Mouse (Mus musculus): ENCODE measurements at regions not wholly inside any gene's neighbourhood (a gene's known extent, or its start where the extent isn't known, plus 50 kb on each side); places are given as distances from the start of the nearest gene placed in this dataset.

- H3K9ac ChIP-seq (replicated peaks; ENCODE audit: low read length): no peak overlapping the region
- no peak overlapping the region for H3K4me2 ChIP-seq (ENCODE audit: low read length)
- no peaks in the 10 kb centered on the region for H3K9me3 ChIP-seq (ENCODE audit: control insufficient read depth, low read length)
- no peak for DNase-seq
- no peak overlapping the region for H3K4me3 ChIP-seq (replicated peaks; ENCODE audit: low read depth, low read length)
- ATAC-seq (ENCODE audit: low FRiP score, low TSS enrichment): no peak
- no peak overlapping the region for H3K27ac ChIP-seq (replicated peaks; ENCODE audit: low read depth, low read length)
- no peaks in the 10 kb centered on the region for H3K27me3 ChIP-seq (ENCODE audit: control insufficient read depth, insufficient read depth, low read length)
- H3K4me1 ChIP-seq (ENCODE audit: control insufficient read depth, insufficient read depth, low read length): no peaks in the 10 kb centered on the region
- no peaks in the 10 kb centered on the region for H3K36me3 ChIP-seq (ENCODE audit: control insufficient read depth, insufficient read depth, low read length)
Observed at GRCm38 (mm10) chr7:95082248-95082647, 1088.8 kb upstream of the Tenm4 start.

- Histone ChIP-seq H3K27ac (replicated peaks; ENCODE audit: low read depth, low read length) (no peak overlapping the region), H3K36me3 (ENCODE audit: control insufficient read depth, insufficient read depth, low read length) (no peaks in the 10 kb centered on the region), H3K9ac (replicated peaks; ENCODE audit: low read length) (no peak overlapping the region), H3K27me3 (ENCODE audit: control insufficient read depth, insufficient read depth, low read length) (no peaks in the 10 kb centered on the region), H3K9me3 (ENCODE audit: control insufficient read depth, low read length) (no peaks in the 10 kb centered on the region), H3K4me1 (ENCODE audit: control insufficient read depth, insufficient read depth, low read length) (no peaks in the 10 kb centered on the region), H3K4me3 (replicated peaks; ENCODE audit: low read depth, low read length) (no peak overlapping the region), H3K4me2 (ENCODE audit: low read length) (no peak overlapping the region)
- no peak for ATAC-seq (ENCODE audit: low FRiP score, low TSS enrichment)
- no peak for DNase-seq
- 78% methylated on average over 2 of the region's 2 CpGs for WGBS
Observed at GRCm38 (mm10) chr7:95084328-95084727, 1086.7 kb upstream of the Tenm4 start.

DNA sequence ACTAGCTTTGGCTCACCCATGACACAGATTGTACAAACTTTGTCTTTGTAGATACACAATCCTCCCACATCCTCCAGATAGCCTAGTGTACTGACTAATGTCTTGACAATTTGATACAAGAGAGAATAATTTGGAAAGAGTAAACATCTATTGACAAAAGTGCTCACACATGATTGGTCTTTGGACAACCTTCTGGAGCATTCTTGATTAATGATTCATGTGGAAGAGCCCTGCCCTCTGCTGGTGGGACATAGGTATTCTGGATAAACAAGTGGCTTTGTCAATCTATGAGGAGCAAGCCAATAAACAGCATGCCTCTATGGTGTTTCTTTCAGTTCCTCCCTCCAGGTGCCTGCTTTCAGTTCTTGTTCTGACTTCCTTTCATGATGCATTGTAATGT is 1079.7 kb upstream of the Tenm4 start:
- Histone ChIP-seq H3K9ac (replicated peaks; ENCODE audit: low read length) (no peak overlapping the region), H3K4me1 (ENCODE audit: control insufficient read depth, insufficient read depth, low read length) (no peaks in the 10 kb centered on the region), H3K4me3 (replicated peaks; ENCODE audit: low read depth, low read length) (no peak overlapping the region), H3K9me3 (ENCODE audit: control insufficient read depth, low read length) (no peaks in the 10 kb centered on the region), H3K4me2 (ENCODE audit: low read length) (no peak overlapping the region), H3K27me3 (ENCODE audit: control insufficient read depth, insufficient read depth, low read length) (no peaks in the 10 kb centered on the region), H3K27ac (replicated peaks; ENCODE audit: low read depth, low read length) (no peak overlapping the region), H3K36me3 (ENCODE audit: control insufficient read depth, insufficient read depth, low read length) (no peaks in the 10 kb centered on the region)
- ATAC-seq (ENCODE audit: low FRiP score, low TSS enrichment) (no peak), DNase-seq (peak; percentile 41)

- H3K27me3 ChIP-seq (ENCODE audit: control insufficient read depth, insufficient read depth, low read length): no peaks in the 10 kb centered on the region
- no peak overlapping the region for H3K9ac ChIP-seq (replicated peaks; ENCODE audit: low read length)
- H3K4me1 ChIP-seq (ENCODE audit: control insufficient read depth, insufficient read depth, low read length): peaks cover 3% of the 10 kb centered on the region; the same call in 1 of the 2 replicates
- no peak overlapping the region for H3K27ac ChIP-seq (replicated peaks; ENCODE audit: low read depth, low read length)
- no peak overlapping the region for H3K4me2 ChIP-seq (ENCODE audit: low read length)
- no peaks in the 10 kb centered on the region for H3K9me3 ChIP-seq (ENCODE audit: control insufficient read depth, low read length)
- WGBS: 38% methylated on average over 4 of the region's 4 CpGs
- ATAC-seq (ENCODE audit: low FRiP score, low TSS enrichment) (0 out of 2 replicates have a peak, but pooled peaks have one; percentile 34), DNase-seq (peak; percentile 18)
- no peak overlapping the region for H3K4me3 ChIP-seq (replicated peaks; ENCODE audit: low read depth, low read length)
- no peaks in the 10 kb centered on the region for H3K36me3 ChIP-seq (ENCODE audit: control insufficient read depth, insufficient read depth, low read length)
Observed at GRCm38 (mm10) chr7:95129020-95129419, 1042.0 kb upstream of the Tenm4 start.

DNA sequence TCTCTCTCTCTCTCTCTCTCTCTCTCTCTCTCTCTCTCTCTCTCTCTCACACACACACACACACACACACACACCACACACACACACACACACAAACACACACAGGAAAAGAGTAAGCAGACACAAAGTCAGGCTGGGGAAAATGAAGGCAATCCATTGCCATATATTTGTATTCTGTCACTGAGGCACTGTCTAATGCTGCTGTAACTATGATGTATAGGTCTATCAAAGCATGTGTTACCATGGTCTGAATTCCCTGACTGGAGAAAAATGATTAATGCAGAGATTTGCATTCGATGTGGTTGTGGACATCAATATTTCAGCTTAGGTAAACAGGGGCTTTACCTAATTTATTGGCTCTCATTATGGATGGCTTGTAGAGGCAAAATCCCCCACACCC is 1038.0 kb upstream of the Tenm4 start:
- no peak overlapping the region for H3K27ac ChIP-seq (replicated peaks; ENCODE audit: low read depth, low read length)
- no peaks in the 10 kb centered on the region for H3K9me3 ChIP-seq (ENCODE audit: control insufficient read depth, low read length)
- H3K27me3 ChIP-seq (ENCODE audit: control insufficient read depth, insufficient read depth, low read length): no peaks in the 10 kb centered on the region
- DNase-seq (no peak), ATAC-seq (ENCODE audit: low FRiP score, low TSS enrichment) (no peak)
- H3K36me3 ChIP-seq (ENCODE audit: control insufficient read depth, insufficient read depth, low read length): no peaks in the 10 kb centered on the region
- 60% methylated on average over 1 of the region's 1 CpGs for WGBS
- H3K4me3 ChIP-seq (replicated peaks; ENCODE audit: low read depth, low read length): no peak overlapping the region
- peaks cover 6% of the 10 kb centered on the region; the same call in 1 of the 2 replicates for H3K4me1 ChIP-seq (ENCODE audit: control insufficient read depth, insufficient read depth, low read length)
- no peak overlapping the region for H3K9ac ChIP-seq (replicated peaks; ENCODE audit: low read length)
- H3K4me2 ChIP-seq (ENCODE audit: low read length): no peak overlapping the region

GRCm38 (mm10) chr7:95134062-95134625 is 1036.9 kb upstream of the Tenm4 start:
- Histone ChIP-seq H3K4me3 (replicated peaks; ENCODE audit: low read depth, low read length) (no peak overlapping the region), H3K36me3 (ENCODE audit: control insufficient read depth, insufficient read depth, low read length) (no peaks in the 10 kb centered on the region), H3K9me3 (ENCODE audit: control insufficient read depth, low read length) (no peaks in the 10 kb centered on the region), H3K4me2 (ENCODE audit: low read length) (no peak overlapping the region), H3K4me1 (ENCODE audit: control insufficient read depth, insufficient read depth, low read length) (peaks cover 6% of the 10 kb centered on the region; the same call in 1 of the 2 replicates), H3K27me3 (ENCODE audit: control insufficient read depth, insufficient read depth, low read length) (no peaks in the 10 kb centered on the region), H3K27ac (replicated peaks; ENCODE audit: low read depth, low read length) (no peak overlapping the region), H3K9ac (replicated peaks; ENCODE audit: low read length) (no peak overlapping the region)
- WGBS: 21% methylated on average over 5 of the region's 5 CpGs
- DNase-seq: peak; percentile 17
- ATAC-seq (ENCODE audit: low FRiP score, low TSS enrichment): peak; percentile 40; the same call in 1 of the 2 replicates

DNA sequence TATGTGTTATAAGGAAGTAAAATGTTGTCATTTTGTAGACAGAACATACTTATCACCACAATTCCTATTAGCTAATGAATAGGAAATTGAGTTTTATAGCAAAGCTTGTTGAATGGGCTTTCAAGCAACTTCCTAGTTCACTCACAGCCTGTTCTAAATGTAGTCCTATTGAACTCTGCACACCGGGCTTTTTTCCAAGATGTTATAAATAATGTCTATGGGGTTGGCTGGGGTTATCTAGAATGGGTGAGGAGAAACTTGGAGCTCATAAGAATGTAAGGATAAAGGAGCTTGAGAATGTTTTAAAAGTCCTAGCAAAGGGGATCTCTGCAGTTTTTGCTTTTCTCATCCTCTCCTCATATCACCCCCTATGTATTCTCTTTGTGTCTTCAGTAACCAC is 1029.3 kb upstream of the Tenm4 start:
- H3K4me2 ChIP-seq (ENCODE audit: low read length): no peak overlapping the region
- DNase-seq (no peak), ATAC-seq (ENCODE audit: low FRiP score, low TSS enrichment) (no peak)
- 87% methylated on average over 1 of the region's 1 CpGs for WGBS
- no peaks in the 10 kb centered on the region for H3K36me3 ChIP-seq (ENCODE audit: control insufficient read depth, insufficient read depth, low read length)
- no peak overlapping the region for H3K27ac ChIP-seq (replicated peaks; ENCODE audit: low read depth, low read length)
- no peaks in the 10 kb centered on the region for H3K4me1 ChIP-seq (ENCODE audit: control insufficient read depth, insufficient read depth, low read length)
- H3K27me3 ChIP-seq (ENCODE audit: control insufficient read depth, insufficient read depth, low read length): no peaks in the 10 kb centered on the region
- H3K4me3 ChIP-seq (replicated peaks; ENCODE audit: low read depth, low read length): no peak overlapping the region
- H3K9ac ChIP-seq (replicated peaks; ENCODE audit: low read length): no peak overlapping the region
- no peaks in the 10 kb centered on the region for H3K9me3 ChIP-seq (ENCODE audit: control insufficient read depth, low read length)

DNA sequence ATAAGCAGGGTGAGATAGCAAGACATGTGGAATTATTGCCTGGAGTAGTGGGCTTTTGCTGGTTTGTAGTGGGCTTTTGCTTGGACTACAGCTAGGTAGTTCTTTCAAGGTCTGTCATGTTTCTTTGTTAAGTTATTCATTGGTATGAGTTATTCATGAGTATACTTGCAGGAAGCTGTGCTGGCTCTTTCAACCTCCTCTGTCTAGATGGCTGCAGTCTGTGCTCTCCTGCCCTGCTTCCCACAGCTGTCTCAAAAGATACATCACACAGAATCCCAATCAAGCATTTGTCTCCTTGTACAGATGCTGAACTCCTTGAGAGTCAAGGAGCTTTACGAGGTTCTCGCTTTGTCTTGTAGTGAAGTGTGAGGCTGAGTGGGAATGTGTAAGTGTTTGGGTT is 1028.0 kb upstream of the Tenm4 start:
- Histone ChIP-seq H3K27me3 (ENCODE audit: control insufficient read depth, insufficient read depth, low read length) (no peaks in the 10 kb centered on the region), H3K4me1 (ENCODE audit: control insufficient read depth, insufficient read depth, low read length) (no peaks in the 10 kb centered on the region), H3K27ac (replicated peaks; ENCODE audit: low read depth, low read length) (no peak overlapping the region), H3K36me3 (ENCODE audit: control insufficient read depth, insufficient read depth, low read length) (no peaks in the 10 kb centered on the region), H3K4me2 (ENCODE audit: low read length) (no peak overlapping the region), H3K4me3 (replicated peaks; ENCODE audit: low read depth, low read length) (no peak overlapping the region), H3K9ac (replicated peaks; ENCODE audit: low read length) (no peak overlapping the region), H3K9me3 (ENCODE audit: control insufficient read depth, low read length) (no peaks in the 10 kb centered on the region)
- WGBS: 43% methylated on average over 2 of the region's 2 CpGs
- ATAC-seq (ENCODE audit: low FRiP score, low TSS enrichment) (no peak; the same call in 1 of the 2 replicates), DNase-seq (peak; percentile 14)
